Mouse (Mus musculus): Measurements from ENCODE around the gene Bri3bp.
"Not testable (repeated sequence)": the region's sequence is repeated elsewhere in the genome, so short reads cannot be mapped to it uniquely, and the experiment has no call there.

Gene Bri3bp

GRCm38 (mm10) chr5:125408842-125409241 lies 32.5 kb upstream of the Bri3bp start:
- DNase-seq (ENCODE audit: extremely low spot score, low spot score): peak; percentile 89

- DNase-seq (ENCODE audit: extremely low spot score, low spot score): peak; percentile 77
These were observed 31.8 kb upstream of the Bri3bp start for GRCm38 (mm10) chr5:125409348-125410090.

- peak; percentile 72 for DNase-seq (ENCODE audit: extremely low spot score, low spot score)
These were observed 29.3 kb upstream of the Bri3bp start for GRCm38 (mm10) chr5:125411972-125412530.

GRCm38 (mm10) chr5:125412536-125412935 lies 28.8 kb upstream of the Bri3bp start:
- not testable (repeated sequence) for DNase-seq (ENCODE audit: extremely low spot score, low spot score)

- DNase-seq (ENCODE audit: extremely low spot score, low spot score): no peak
These were observed 27.6 kb upstream of the Bri3bp start for GRCm38 (mm10) chr5:125413763-125414162.

- no peak for DNase-seq (ENCODE audit: extremely low spot score, low spot score)
These were observed 25.2 kb upstream of the Bri3bp start for GRCm38 (mm10) chr5:125416183-125416582.

- DNase-seq (ENCODE audit: extremely low spot score, low spot score): no peak
These were observed 22.7 kb upstream of the Bri3bp start for GRCm38 (mm10) chr5:125418636-125419035.

- no peak for DNase-seq (ENCODE audit: extremely low spot score, low spot score)
These were observed 22.2 kb upstream of the Bri3bp start for GRCm38 (mm10) chr5:125419124-125419523.

GRCm38 (mm10) chr5:125425698-125426276 lies 15.6 kb upstream of the Bri3bp start:
- no peak for DNase-seq (ENCODE audit: extremely low spot score, low spot score)

- no peak for DNase-seq (ENCODE audit: extremely low spot score, low spot score)
These were observed 15.0 kb upstream of the Bri3bp start for GRCm38 (mm10) chr5:125426343-125426742.

- DNase-seq (ENCODE audit: extremely low spot score, low spot score): not testable (repeated sequence)
These were observed 9.0 kb upstream of the Bri3bp start for GRCm38 (mm10) chr5:125432324-125432723.

GRCm38 (mm10) chr5:125433793-125434337 lies 7.5 kb upstream of the Bri3bp start, which contains the start of gene Dhx37:
Gene Dhx37 (minus strand): TSS chr5:125434121.
- DNase-seq (ENCODE audit: extremely low spot score, low spot score): peak; percentile 93

GRCm38 (mm10) chr5:125434347-125434746 lies 7.0 kb upstream of the Bri3bp start:
- DNase-seq (ENCODE audit: extremely low spot score, low spot score): not testable (repeated sequence)

- no peak for DNase-seq (ENCODE audit: extremely low spot score, low spot score)
These were observed 660 bp upstream of the Bri3bp start for GRCm38 (mm10) chr5:125440583-125441233.

- no peak for DNase-seq (ENCODE audit: extremely low spot score, low spot score)
These were observed 998 bp downstream of the Bri3bp start for GRCm38 (mm10) chr5:125442136-125442995.

GRCm38 (mm10) chr5:125443335-125443734 lies 2.0 kb downstream of the Bri3bp start:
- no peak for DNase-seq (ENCODE audit: extremely low spot score, low spot score)

GRCm38 (mm10) chr5:125443915-125444314 lies 2.5 kb downstream of the Bri3bp start:
- no peak for DNase-seq (ENCODE audit: extremely low spot score, low spot score)

GRCm38 (mm10) chr5:125444554-125444953 lies 3.2 kb downstream of the Bri3bp start:
- DNase-seq (ENCODE audit: extremely low spot score, low spot score): no peak

- DNase-seq (ENCODE audit: extremely low spot score, low spot score): no peak
These were observed 5.0 kb downstream of the Bri3bp start for GRCm38 (mm10) chr5:125446344-125446743.

- DNase-seq (ENCODE audit: extremely low spot score, low spot score): no peak
These were observed 6.7 kb downstream of the Bri3bp start for GRCm38 (mm10) chr5:125448026-125448425.

- no peak for DNase-seq (ENCODE audit: extremely low spot score, low spot score)
These were observed 7.3 kb downstream of the Bri3bp start for GRCm38 (mm10) chr5:125448631-125449030.
